Mouse (Mus musculus) heart, postnatal 0 days (tissue): ENCODE data around the gene Nfia. TPM values are rescaled to one million over a fixed set of nuclear protein-coding genes. Genes with fewer than 3 reads are reported as not detected.

Source experiments
- ATAC-seq: fragments of 200-750 bp; cut with Nextera tagmentation; 2 replicates; pipeline ENCODE4 v1.8.0; 2017; ENCODE audit warnings: low read depth, moderate number of reproducible peaks, moderate library complexity; ENCODE audit not compliant: insufficient read depth
- DNase-seq: peaks from one replicate; pipeline ENCODE4 v3.0.0-alpha.2; 2016; ENCODE audit warnings: low spot score
- H3K27ac ChIP-seq: fragments of 300-500 bp; sonication (generic); 2 replicates; pipeline ENCODE4 v1.5.1; 2014; ENCODE audit warnings: low read depth, mild to moderate bottlenecking
- H3K27me3 ChIP-seq: fragments of 300-500 bp; sonication (generic); 2 replicates; pipeline ENCODE4 v1.6.1; 2014; ENCODE audit warnings: low read length, mixed read lengths; ENCODE audit not compliant: control insufficient read depth, insufficient read depth
- H3K36me3 ChIP-seq: fragments of 300-500 bp; sonication (generic); replicated peaks from 2 replicates; pipeline ENCODE4 v1.6.1; 2014; ENCODE audit warnings: low read length, mixed read lengths; ENCODE audit not compliant: control insufficient read depth, insufficient read depth
- H3K4me1 ChIP-seq: fragments of 300-500 bp; sonication (generic); 2 replicates; pipeline ENCODE4 v1.6.1; 2014; ENCODE audit warnings: antibody characterized with exemption; ENCODE audit not compliant: control insufficient read depth, insufficient read depth
- H3K4me2 ChIP-seq: fragments of 300-500 bp; sonication (generic); 2 replicates; pipeline ENCODE4 v1.6.1; 2014; ENCODE audit warnings: low read depth, mild to moderate bottlenecking, low read length, moderate library complexity
- H3K4me3 ChIP-seq: fragments of 300-500 bp; sonication (generic); 2 replicates; pipeline ENCODE4 v1.5.1; 2014; ENCODE audit warnings: low read depth, low read length
- H3K9ac ChIP-seq: fragments of 300-500 bp; sonication (generic); replicated peaks from 2 replicates; pipeline ENCODE4 v1.6.1; 2014; ENCODE audit warnings: low read depth, low read length, mixed read lengths
- H3K9me3 ChIP-seq: fragments of 300-500 bp; sonication (generic); replicated peaks from 2 replicates; pipeline ENCODE4 v1.6.1; 2016; ENCODE audit warnings: low read length; ENCODE audit not compliant: control insufficient read depth
- CTCF ChIP-seq: IDR thresholded peaks from 2 replicates; pipeline ENCODE4 v1.5.1; 2016; ENCODE audit warnings: antibody characterized with exemption, control low read depth, low read depth
- EP300 ChIP-seq: IDR thresholded peaks from 2 replicates; pipeline ENCODE4 v1.6.1; 2016; ENCODE audit warnings: antibody characterized with exemption, low read depth
- WGBS: fragments of 180-500 bp; shearing (Covaris S2); extraction: QIAGEN DNeasy Blood & Tissue Kit; methylation state at CpG from one replicate; pipeline ENCODE4 v1.1.7; 2014; 5-methylcytosine and 5-hydroxymethylcytosine counted together
- polyA plus RNA-seq: library from polyadenylated mRNA; unstranded; fragments of >200 nt; fragmentation: Nextera tagmentation; extraction: Ambion mirVana; gene quantifications from 2 replicates; pipeline ENCODE4 v1.2.1, GENCODE M21; 2015
- total RNA-seq: library from RNA; depleted of rRNA; stranded (reverse); fragments of >200 nt; gene quantifications from 2 replicates; pipeline ENCODE4 v1.2.3, GENCODE M21; 2014; ENCODE audit warnings: low replicate concordance

Nfia gene
- total and polyA plus RNA-seq, 2 experiments from 2014 or later: 53.8 to 114 TPM

DNA sequence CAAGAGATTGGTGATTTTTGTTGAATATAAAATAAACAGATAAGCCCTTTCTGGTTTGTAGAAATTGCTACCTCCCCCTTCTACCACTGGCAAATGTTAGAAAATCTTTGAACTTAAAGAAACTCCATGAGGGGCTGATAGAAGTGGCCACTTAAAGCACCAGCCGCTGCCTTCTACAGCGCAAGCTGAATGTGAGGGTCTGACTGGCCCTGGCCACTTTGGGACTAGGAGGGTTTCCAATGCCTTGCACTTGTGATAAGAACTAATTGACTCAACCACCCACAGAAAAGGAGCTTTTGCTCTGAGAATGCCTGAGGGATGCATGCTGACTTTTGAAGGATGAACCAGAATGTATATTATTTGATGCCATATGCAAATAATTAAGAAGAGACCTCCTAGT, 171.8 kb downstream of the Nfia start:
- no peak for TF ChIP-seq CTCF
- TF ChIP-seq EP300: no peak

DNA sequence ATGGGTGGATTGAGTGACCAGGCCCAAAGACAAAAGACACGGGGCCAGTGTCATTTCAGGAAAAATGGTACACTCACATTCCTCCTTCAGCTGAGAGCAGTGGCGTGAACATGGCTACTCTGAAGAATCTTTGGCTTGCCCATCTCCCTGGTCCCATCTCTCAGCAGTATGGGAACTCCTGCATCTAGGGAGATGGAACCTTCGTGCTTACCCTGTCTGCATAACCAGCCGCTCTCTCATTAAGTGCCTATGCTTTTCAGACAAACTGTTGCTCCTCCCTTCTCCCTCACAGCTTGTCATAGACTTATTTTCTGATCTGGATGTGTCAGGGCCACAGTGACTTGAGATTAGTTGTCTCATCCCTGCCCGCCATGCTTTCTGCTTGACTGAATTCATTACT, 174.9 kb downstream of the Nfia start:
- H3K27ac ChIP-seq: no peak overlapping the region
- H3K9ac ChIP-seq: no peak overlapping the region
- H3K9me3 ChIP-seq: no peaks in the 10 kb centered on the region
- 90% methylated on average over 5 of the region's 5 CpGs for WGBS
- ATAC-seq (no peak), DNase-seq (no peak)
- H3K4me3 ChIP-seq: no peak overlapping the region
- 0 out of 2 replicates have a peak, but pooled peaks cover 4% of the 10 kb centered on the region for H3K36me3 ChIP-seq
- H3K4me1 ChIP-seq: peaks cover 9% of the 10 kb centered on the region; the same call in 1 of the 2 replicates
- no peak overlapping the region for H3K4me2 ChIP-seq
- no peaks in the 10 kb centered on the region for H3K27me3 ChIP-seq
- TF ChIP-seq EP300: no peak

More for the DNA sequence above, 171.8 kb downstream of the Nfia start:
- no peak overlapping the region for H3K4me2 ChIP-seq
- H3K4me3 ChIP-seq: no peak overlapping the region
- H3K27ac ChIP-seq: no peak overlapping the region
- no peak overlapping the region for H3K9ac ChIP-seq
- WGBS: 61% methylated on average over 2 of the region's 2 CpGs
- H3K36me3 ChIP-seq: 0 out of 2 replicates have a peak, but pooled peaks cover 4% of the 10 kb centered on the region
- H3K27me3 ChIP-seq: no peaks in the 10 kb centered on the region
- peaks cover 8% of the 10 kb centered on the region for H3K4me1 ChIP-seq
- no peak for DNase-seq
- no peaks in the 10 kb centered on the region for H3K9me3 ChIP-seq
- ATAC-seq: no peak

DNA sequence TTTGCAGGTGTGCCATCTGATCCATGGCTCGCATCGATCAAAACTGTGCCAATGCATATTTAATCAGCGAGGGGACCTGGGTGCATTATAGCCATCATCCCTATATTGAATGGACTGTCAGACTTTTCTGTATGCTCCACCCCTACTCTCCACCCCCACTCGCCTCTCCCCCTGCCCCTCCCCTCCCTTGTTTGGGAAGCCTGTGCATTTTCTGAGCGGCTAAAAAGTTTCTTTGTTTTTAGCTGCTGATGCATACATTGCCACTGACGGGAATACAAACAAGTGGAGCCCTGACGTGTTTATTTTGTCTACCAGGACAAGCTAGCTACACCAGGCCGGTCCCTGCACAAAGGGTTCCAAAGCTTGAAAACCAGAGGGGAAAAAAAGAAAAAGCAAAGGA, 175.7 kb downstream of the Nfia start:
- H3K4me1 ChIP-seq: peaks cover 11% of the 10 kb centered on the region; the same call in 1 of the 2 replicates

DNA sequence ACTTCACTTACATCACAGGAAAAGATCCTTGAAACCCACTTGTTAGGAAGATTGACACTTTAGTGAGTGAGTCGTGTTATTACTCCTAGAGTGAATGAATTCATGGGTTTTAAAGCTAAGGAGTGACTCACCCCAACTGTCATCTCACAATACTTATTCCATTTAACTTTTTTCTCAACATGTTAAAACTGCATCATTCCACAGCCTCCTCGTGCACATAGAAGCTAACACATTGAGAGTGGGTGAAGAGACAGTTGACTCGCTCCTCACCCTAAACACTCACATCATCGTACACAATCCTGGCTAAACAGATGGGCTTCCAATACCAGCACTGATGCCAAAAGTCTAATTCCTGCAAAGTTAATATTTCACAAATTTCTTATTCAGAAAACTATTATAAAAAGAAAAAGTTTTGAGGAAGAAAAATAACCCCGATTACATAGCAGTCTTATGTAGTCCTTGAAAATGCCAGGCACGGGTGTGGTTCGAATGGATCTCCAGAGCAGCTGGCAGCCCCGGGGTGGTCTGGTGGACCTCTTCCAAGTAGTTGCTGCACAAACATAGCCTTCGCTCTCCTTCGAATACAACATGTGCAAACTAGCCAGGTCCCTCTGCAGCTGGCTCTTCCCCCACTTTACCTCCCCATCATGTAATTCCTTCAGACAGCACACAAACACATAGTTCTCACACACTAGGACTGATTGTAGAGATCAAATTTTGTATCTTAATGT, 178.0 kb downstream of the Nfia start:
- Histone ChIP-seq H3K4me2 (no peak overlapping the region), H3K36me3 (no peaks in the 10 kb centered on the region), H3K4me3 (no peak overlapping the region), H3K27ac (no peak overlapping the region), H3K4me1 (peaks cover 11% of the 10 kb centered on the region; the same call in 1 of the 2 replicates), H3K9ac (no peak overlapping the region), H3K27me3 (no peaks in the 10 kb centered on the region), H3K9me3 (no peaks in the 10 kb centered on the region)
- TF ChIP-seq EP300 (no peak), CTCF (no peak)
- ATAC-seq (no peak), DNase-seq (no peak)
- WGBS: 73% methylated on average over 10 of the region's 10 CpGs

More for the DNA sequence above, 175.7 kb downstream of the Nfia start:
- Histone ChIP-seq H3K9me3 (no peaks in the 10 kb centered on the region), H3K9ac (no peak overlapping the region), H3K27ac (no peak overlapping the region), H3K27me3 (no peaks in the 10 kb centered on the region), H3K4me2 (no peak overlapping the region), H3K4me3 (no peak overlapping the region), H3K36me3 (0 out of 2 replicates have a peak, but pooled peaks cover 4% of the 10 kb centered on the region)
- ATAC-seq: no peak
- no peak for DNase-seq
- WGBS: 72% methylated on average over 8 of the region's 8 CpGs
- no peak for TF ChIP-seq CTCF
- no peak for TF ChIP-seq EP300

DNA sequence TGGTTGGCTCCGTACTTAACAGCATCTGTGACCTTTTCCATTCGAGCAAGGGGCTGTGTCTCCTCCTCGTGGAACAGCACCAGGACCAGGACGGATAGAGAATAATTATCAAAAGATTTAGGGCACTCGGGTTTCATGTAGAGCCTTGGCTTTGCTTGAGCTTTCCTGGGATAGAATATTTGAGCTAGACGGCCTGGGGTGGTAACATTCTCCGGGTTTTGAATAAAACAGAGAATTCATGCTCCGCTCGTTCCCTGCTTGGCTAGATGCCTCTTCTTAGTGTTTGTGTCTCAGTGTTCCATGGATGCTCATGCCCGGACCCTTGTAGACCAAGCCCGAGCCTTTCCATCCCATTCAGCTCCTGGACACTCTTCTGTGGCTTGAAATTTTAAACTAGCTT, 181.4 kb downstream of the Nfia start:
- Histone ChIP-seq H3K9ac (no peak overlapping the region), H3K27me3 (no peaks in the 10 kb centered on the region), H3K4me1 (peaks cover 11% of the 10 kb centered on the region; the same call in 1 of the 2 replicates), H3K36me3 (0 out of 2 replicates have a peak, but pooled peaks cover 7% of the 10 kb centered on the region), H3K4me3 (no peak overlapping the region), H3K9me3 (no peaks in the 10 kb centered on the region), H3K4me2 (no peak overlapping the region), H3K27ac (no peak overlapping the region)
- 76% methylated on average over 11 of the region's 11 CpGs for WGBS
- DNase-seq (no peak), ATAC-seq (no peak)
- TF ChIP-seq EP300 (no peak), CTCF (no peak)

DNA sequence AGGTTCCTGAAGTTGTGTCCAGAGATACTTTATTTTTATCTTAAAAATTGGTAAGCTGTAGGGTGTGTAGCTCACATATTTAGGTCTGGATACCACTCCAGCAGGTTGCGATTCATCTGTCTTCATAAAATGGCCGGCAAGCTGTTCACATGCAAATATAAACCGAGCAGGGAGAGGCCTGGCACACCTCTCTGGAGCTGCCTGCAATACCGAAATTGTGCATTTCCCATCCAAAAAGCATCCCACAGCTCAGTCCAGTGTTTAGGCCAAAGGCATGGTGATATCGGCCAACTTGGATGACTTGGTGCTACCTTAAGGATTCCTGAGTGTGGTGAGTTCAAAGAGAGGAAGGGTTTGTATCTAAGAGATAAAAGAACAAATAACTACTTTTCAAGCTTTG, 185.6 kb downstream of the Nfia start:
- no peaks in the 10 kb centered on the region for H3K9me3 ChIP-seq
- H3K27ac ChIP-seq: no peak overlapping the region
- DNase-seq (no peak), ATAC-seq (no peak)
- 0 out of 2 replicates have a peak, but pooled peaks cover 2% of the 10 kb centered on the region for H3K4me1 ChIP-seq
- TF ChIP-seq EP300: no peak
- WGBS: 84% methylated on average over 5 of the region's 5 CpGs
- H3K36me3 ChIP-seq: peaks cover 7% of the 10 kb centered on the region; the same call in 1 of the 2 replicates
- no peak overlapping the region for H3K4me2 ChIP-seq
- H3K4me3 ChIP-seq: no peak overlapping the region
- H3K9ac ChIP-seq: no peak overlapping the region
- no peaks in the 10 kb centered on the region for H3K27me3 ChIP-seq
